Mouse (Mus musculus) retina, postnatal 1 day (tissue): ENCODE measurements at regions not wholly inside any gene's neighbourhood (a gene's known extent, or its start where the extent isn't known, plus 50 kb on each side); places are given as distances from the start of the nearest gene placed in this dataset.
"Not testable (repeated sequence)": the region's sequence is repeated elsewhere in the genome, so short reads cannot be mapped to it uniquely, and the experiment has no call there.

Experiments
- DNase-seq: peaks from one replicate; pipeline ENCODE4 v3.0.0-alpha.2; 2012

GRCm38 (mm10) chr3:33440905-33441304 lies 297.9 kb upstream of the Pex5l start:
- no peak for DNase-seq

GRCm38 (mm10) chr3:33440500-33440899 lies 297.5 kb upstream of the Pex5l start:
- DNase-seq: no peak

GRCm38 (mm10) chr3:33416922-33417321 lies 273.9 kb upstream of the Pex5l start:
- no peak for DNase-seq

- DNase-seq: no peak
Measured at GRCm38 (mm10) chr3:33416321-33416720, 273.3 kb upstream of the Pex5l start.

- DNase-seq: no peak
Measured at GRCm38 (mm10) chr3:33401904-33402303, 258.9 kb upstream of the Pex5l start.

GRCm38 (mm10) chr3:33399321-33399720 lies 256.3 kb upstream of the Pex5l start:
- DNase-seq: no peak

- DNase-seq: no peak
Measured at GRCm38 (mm10) chr3:33398326-33398725, 255.3 kb upstream of the Pex5l start.

- DNase-seq: no peak
Measured at GRCm38 (mm10) chr3:33397217-33397616, 254.2 kb upstream of the Pex5l start.

- no peak for DNase-seq
Measured at GRCm38 (mm10) chr3:33392541-33392822, 249.4 kb upstream of the Pex5l start.

GRCm38 (mm10) chr3:33391765-33392540 lies 248.9 kb upstream of the Pex5l start:
- no peak for DNase-seq

GRCm38 (mm10) chr3:33388171-33388570 lies 245.1 kb upstream of the Pex5l start:
- no peak for DNase-seq

- no peak for DNase-seq
Measured at GRCm38 (mm10) chr3:33383622-33384021, 240.6 kb upstream of the Pex5l start.

GRCm38 (mm10) chr3:33379604-33380003 lies 236.6 kb upstream of the Pex5l start:
- no peak for DNase-seq

- no peak for DNase-seq
Measured at GRCm38 (mm10) chr3:33375161-33375560, 232.1 kb upstream of the Pex5l start.

- no peak for DNase-seq
Measured at GRCm38 (mm10) chr3:33372806-33373205, 229.8 kb upstream of the Pex5l start.

- no peak for DNase-seq
Measured at GRCm38 (mm10) chr3:33363521-33363920, 220.5 kb upstream of the Pex5l start.

GRCm38 (mm10) chr3:33360030-33360429 lies 217.0 kb upstream of the Pex5l start:
- no peak for DNase-seq

GRCm38 (mm10) chr3:33353860-33354259 lies 210.8 kb upstream of the Pex5l start:
- DNase-seq: no peak

GRCm38 (mm10) chr3:33350986-33351385 lies 207.9 kb upstream of the Pex5l start:
- no peak for DNase-seq

GRCm38 (mm10) chr3:33334056-33334455 lies 191.0 kb upstream of the Pex5l start:
- DNase-seq: no peak

GRCm38 (mm10) chr3:33317691-33318090 lies 174.6 kb upstream of the Pex5l start:
- DNase-seq: not testable (repeated sequence)

GRCm38 (mm10) chr3:33312230-33312825 lies 169.3 kb upstream of the Pex5l start:
- DNase-seq: no peak

GRCm38 (mm10) chr3:33308212-33308611 lies 165.2 kb upstream of the Pex5l start:
- DNase-seq: peak; percentile 49

GRCm38 (mm10) chr3:33306169-33306568 lies 163.1 kb upstream of the Pex5l start:
- no peak for DNase-seq

- DNase-seq: no peak
Measured at GRCm38 (mm10) chr3:33305756-33306155, 162.7 kb upstream of the Pex5l start.
